ENCODE assay signal across 16 mouse cellular contexts in genomic region chr14:100446130-100446529, GRCm38 (mm10).
"Had no signal": no experiment of that assay in that cellular context is flagged by ENCODE, and none has a peak within 500 bp of the region (broad histone marks: within the 10 kb centered on the region; RNA-seq: fewer than 3 reads in every experiment).

No protein-coding gene starts in this region.

- H3K27me3 ChIP-seq: neural tube, embryonic 13.5 days; neural tube, embryonic 15.5 days; stomach, embryonic 15.5 days had no signal

- H3K9ac ChIP-seq: neural tube, embryonic 13.5 days; neural tube, embryonic 15.5 days; stomach, embryonic 15.5 days had no signal

- H3K4me1 ChIP-seq: neural tube, embryonic 13.5 days; neural tube, embryonic 15.5 days; stomach, embryonic 15.5 days had no signal

- H3K9me3 ChIP-seq: neural tube, embryonic 13.5 days; neural tube, embryonic 15.5 days; stomach, embryonic 15.5 days had no signal

- DNase-seq: retina, postnatal 1 day; right cerebral cortex, adult 18-20 months; right cerebral cortex, postnatal 14 days; right cerebral cortex, postnatal 25 days; right cerebral cortex, postnatal 4 days; spleen, adult 18-20 months; thymus, adult 18-20 months; thymus, adult 2 months; thymus, postnatal 14 days; thymus, postnatal 25 days; thymus, postnatal 36 days; thymus, postnatal 4 days had no signal

- H3K27ac ChIP-seq: neural tube, embryonic 13.5 days; neural tube, embryonic 15.5 days; stomach, embryonic 15.5 days; stomach, postnatal 0 days had no signal

- H3K4me2 ChIP-seq: neural tube, embryonic 13.5 days; neural tube, embryonic 15.5 days; stomach, embryonic 15.5 days had no signal

- H3K36me3 ChIP-seq: neural tube, embryonic 13.5 days; neural tube, embryonic 15.5 days; stomach, embryonic 15.5 days had no signal

- H3K4me3 ChIP-seq: neural tube, embryonic 13.5 days; neural tube, embryonic 15.5 days; stomach, embryonic 15.5 days had no signal
